Mouse (Mus musculus) myocyte (in vitro differentiated cells): ENCODE results near the gene Avpi1. TPM values are rescaled to one million over a fixed set of nuclear protein-coding genes. Genes with fewer than 3 reads are reported as not detected.

Experiments used
- H3K27me3 ChIP-seq: one replicate; pipeline ENCODE4 v1.6.1; 2011; ENCODE audit not compliant: control insufficient read depth, insufficient read depth, insufficient read length
- H3K36me3 ChIP-seq: one replicate; pipeline ENCODE4 v1.6.1; 2011; ENCODE audit not compliant: control insufficient read depth, insufficient read depth
- H3K4me2 ChIP-seq: one replicate; pipeline ENCODE4 v1.6.1; 2011; ENCODE audit warnings: low read depth, control low read depth
- H3K4me3 ChIP-seq: one replicate; pipeline ENCODE4 v1.5.1; 2011; ENCODE audit warnings: mild to moderate bottlenecking, control low read depth, moderate library complexity
- H3K79me2 ChIP-seq: one replicate; pipeline ENCODE4 v1.6.1; 2011; ENCODE audit not compliant: control insufficient read depth, insufficient read depth
- H3ac ChIP-seq: one replicate; pipeline ENCODE4 v1.6.1; 2011; ENCODE audit not compliant: control insufficient read depth, insufficient read length
- CEBPB ChIP-seq: IDR thresholded peaks from 2 replicates; pipeline ENCODE4 v1.6.1; 2011; ENCODE audit warnings: mild to moderate bottlenecking, moderate library complexity; ENCODE audit not compliant: poor library complexity, insufficient read depth, severe bottlenecking
- E2F4 ChIP-seq: IDR thresholded peaks from one replicate; pipeline ENCODE4 v1.6.1; 2011; ENCODE audit warnings: mild to moderate bottlenecking, control low read depth, moderate library complexity; ENCODE audit not compliant: insufficient read depth
- MAX ChIP-seq: IDR thresholded peaks from one replicate; pipeline ENCODE4 v1.6.1; 2011; ENCODE audit warnings: low read depth, mild to moderate bottlenecking, control low read depth
- MYOD1 ChIP-seq, 3 experiments: IDR thresholded peaks; one replicate each; pipeline ENCODE4 v1.6.1; 2011; ENCODE audit warnings: control low read depth in 2 of 3, low read depth in 2 of 3, mild to moderate bottlenecking in 2 of 3, moderate library complexity in 1 of 3; ENCODE audit not compliant: insufficient read length in 2 of 3, control insufficient read depth in 1 of 3
- MYOG ChIP-seq, 3 experiments: IDR thresholded peaks; one replicate each; pipeline ENCODE4 v1.6.1; 2011; ENCODE audit warnings: control low read depth in 2 of 3, low read depth in 2 of 3, mild to moderate bottlenecking in 2 of 3; ENCODE audit not compliant: insufficient read length in 2 of 3, control insufficient read depth in 1 of 3, insufficient read depth in 1 of 3
- POLR2A ChIP-seq: IDR thresholded peaks from one replicate; pipeline ENCODE4 v1.6.1; 2011; ENCODE audit warnings: low read depth, mild to moderate bottlenecking, control low read depth, moderate library complexity; ENCODE audit not compliant: insufficient read length
- POLR2AphosphoS2 ChIP-seq: IDR thresholded peaks from one replicate; pipeline ENCODE4 v1.6.1; 2011; ENCODE audit warnings: low read depth, control low read depth; ENCODE audit not compliant: insufficient read length
- REST ChIP-seq: IDR thresholded peaks from one replicate; pipeline ENCODE4 v1.6.1; 2011; ENCODE audit warnings: mild to moderate bottlenecking, control low read depth, moderate library complexity; ENCODE audit not compliant: insufficient read depth, insufficient read length
- SRF ChIP-seq: IDR thresholded peaks from one replicate; pipeline ENCODE4 v1.6.1; 2011; ENCODE audit warnings: low read depth; ENCODE audit not compliant: control insufficient read depth, insufficient read length
- TCF12 ChIP-seq: IDR thresholded peaks from one replicate; pipeline ENCODE4 v1.6.1; 2011; ENCODE audit warnings: mild to moderate bottlenecking, control low read depth; ENCODE audit not compliant: poor library complexity, insufficient read depth, severe bottlenecking
- TCF3 ChIP-seq: IDR thresholded peaks from one replicate; pipeline ENCODE4 v1.6.1; 2011; ENCODE audit warnings: low read depth, control low read depth; ENCODE audit not compliant: insufficient read length
- USF1 ChIP-seq: IDR thresholded peaks from one replicate; pipeline ENCODE4 v1.6.1; 2011; ENCODE audit warnings: low read depth, mild to moderate bottlenecking, control low read depth, moderate library complexity
- polyA plus RNA-seq: library from polyadenylated mRNA; unstranded; fragments of >200 nt; fragmentation: generic; extraction: Trizol; gene quantifications from one replicate; pipeline ENCODE4 v1.2.1, GENCODE M21; 2012; ENCODE audit warnings: missing spikeins

Avpi1 gene
- polyA plus RNA-seq, 1 experiment = 128 TPM

- no peaks in the 10 kb centered on the region for H3K79me2 ChIP-seq
- no peak within 1 kb of the TSS for H3K4me3 ChIP-seq
- H3ac ChIP-seq = no peak within 1 kb of the TSS
- no peaks in the 10 kb centered on the region for H3K27me3 ChIP-seq
- H3K4me2 ChIP-seq = no peak within 1 kb of the TSS
- H3K36me3 ChIP-seq = no peaks in the 10 kb centered on the region
- no peak for TF ChIP-seq REST
- TF ChIP-seq CEBPB = no peak
- TF ChIP-seq E2F4 = no peak
- TF ChIP-seq MYOD1 (IDR thresholded peaks at IDR 0.05; ENCODE audit: control insufficient read depth in 1 of 3, insufficient read length in 2 of 3, low read depth in 2 of 3) = no peak
- no peak for TF ChIP-seq POLR2AphosphoS2
- no peak for TF ChIP-seq USF1
- no peak for TF ChIP-seq SRF
- TF ChIP-seq TCF12 = no peak
- no peak for TF ChIP-seq MYOG (IDR thresholded peaks at IDR 0.05; ENCODE audit: control insufficient read depth in 1 of 3, insufficient read depth in 1 of 3, insufficient read length in 2 of 3, low read depth in 2 of 3)
- no peak for TF ChIP-seq TCF3
- no peak for TF ChIP-seq MAX
- no peak for TF ChIP-seq POLR2A
These were observed 34.9 kb upstream of the Avpi1 start, which contains the start of gene Zfyve27 for GRCm38 (mm10) chr19:42163764-42164163. Gene Zfyve27 (plus strand): TSS chr19:42163951.

DNA sequence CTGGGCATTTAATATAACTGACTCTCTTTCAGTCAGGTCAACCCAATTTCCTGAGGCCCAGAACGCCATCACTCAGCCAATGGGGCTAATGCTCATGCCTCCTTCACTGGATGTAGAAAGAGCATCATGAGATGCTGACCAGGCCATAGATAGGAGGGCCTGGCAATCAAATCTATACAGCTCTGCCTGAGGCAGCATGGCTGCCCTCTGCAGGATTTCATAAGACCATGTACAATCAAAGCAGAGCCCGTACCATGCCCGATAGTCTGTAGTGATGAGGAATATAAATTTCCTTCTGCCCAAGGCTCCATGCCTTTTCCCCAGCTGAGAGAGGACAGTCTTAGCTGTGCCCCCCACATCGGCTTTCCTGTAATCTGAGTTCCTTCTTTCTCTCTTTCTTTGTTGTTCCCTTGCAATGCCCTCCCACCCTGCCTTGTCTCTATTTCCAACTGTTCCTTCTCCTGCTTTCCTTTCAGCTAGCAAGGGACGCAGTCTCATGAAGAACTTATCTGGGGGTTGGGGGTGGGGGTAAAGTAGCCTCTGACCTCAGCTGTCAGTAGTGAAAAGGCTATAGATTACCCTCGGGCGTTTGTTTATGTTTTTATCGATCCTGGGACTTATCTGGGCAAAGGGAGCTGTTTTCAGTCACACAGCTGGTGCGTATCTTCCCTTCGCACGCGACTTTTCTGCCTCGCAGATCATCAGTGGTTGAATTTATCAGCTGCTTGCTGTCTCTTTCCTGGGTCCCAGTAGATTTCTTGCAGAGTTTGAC, 29.6 kb upstream of the Avpi1 start:
- Histone ChIP-seq H3K79me2 (no peaks in the 10 kb centered on the region), H3ac (no peak overlapping the region), H3K4me3 (no peak overlapping the region), H3K27me3 (no peaks in the 10 kb centered on the region), H3K36me3 (no peaks in the 10 kb centered on the region), H3K4me2 (no peak overlapping the region)
- TF ChIP-seq MYOG (IDR thresholded peaks at IDR 0.05; ENCODE audit: control insufficient read depth in 1 of 3, insufficient read depth in 1 of 3, insufficient read length in 2 of 3, low read depth in 2 of 3) (no peak), SRF (no peak)

DNA sequence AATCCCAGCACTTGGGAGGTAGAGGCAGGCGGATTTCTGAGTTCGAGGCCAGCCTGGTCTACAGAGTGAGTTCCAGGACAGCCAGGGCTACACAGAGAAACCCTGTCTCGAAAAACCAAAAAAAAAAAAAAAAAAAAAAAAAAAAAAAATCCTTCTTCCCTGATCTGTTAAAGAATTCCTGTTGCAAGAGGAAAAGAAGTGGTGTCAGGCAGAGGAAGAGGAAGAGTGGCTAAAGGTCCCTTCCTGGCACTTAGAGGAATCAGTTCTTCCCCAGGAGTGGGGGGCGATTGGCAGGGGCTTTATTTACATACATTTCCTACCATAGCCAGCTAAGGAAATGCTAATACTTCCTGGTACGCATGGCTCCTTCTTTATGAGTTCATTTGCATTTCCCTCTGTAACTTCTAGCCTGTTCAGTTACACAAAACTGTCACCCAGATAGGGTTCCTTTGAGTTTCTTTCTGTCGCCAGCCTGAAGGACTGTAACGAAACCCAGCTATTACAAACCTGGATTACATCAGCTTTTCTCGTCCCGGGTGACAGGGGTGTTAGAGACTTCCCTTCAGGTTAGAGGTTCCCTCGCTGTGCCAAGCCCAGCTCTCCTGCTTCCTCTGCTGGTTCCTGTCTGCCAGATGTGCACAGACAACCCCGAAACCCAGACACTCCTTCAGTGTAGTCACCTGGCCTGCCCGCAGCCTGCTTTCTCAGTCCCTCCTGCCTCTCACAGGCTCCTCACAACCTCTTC, 28.8 kb upstream of the Avpi1 start:
- no peak overlapping the region for H3K4me3 ChIP-seq
- TF ChIP-seq E2F4 = no peak
- no peak for TF ChIP-seq MYOD1 (IDR thresholded peaks at IDR 0.05; ENCODE audit: control insufficient read depth in 1 of 3, insufficient read length in 2 of 3, low read depth in 2 of 3)
- no peak overlapping the region for H3ac ChIP-seq
- no peaks in the 10 kb centered on the region for H3K36me3 ChIP-seq
- no peaks in the 10 kb centered on the region for H3K27me3 ChIP-seq
- H3K4me2 ChIP-seq = no peak overlapping the region
- no peaks in the 10 kb centered on the region for H3K79me2 ChIP-seq

DNA sequence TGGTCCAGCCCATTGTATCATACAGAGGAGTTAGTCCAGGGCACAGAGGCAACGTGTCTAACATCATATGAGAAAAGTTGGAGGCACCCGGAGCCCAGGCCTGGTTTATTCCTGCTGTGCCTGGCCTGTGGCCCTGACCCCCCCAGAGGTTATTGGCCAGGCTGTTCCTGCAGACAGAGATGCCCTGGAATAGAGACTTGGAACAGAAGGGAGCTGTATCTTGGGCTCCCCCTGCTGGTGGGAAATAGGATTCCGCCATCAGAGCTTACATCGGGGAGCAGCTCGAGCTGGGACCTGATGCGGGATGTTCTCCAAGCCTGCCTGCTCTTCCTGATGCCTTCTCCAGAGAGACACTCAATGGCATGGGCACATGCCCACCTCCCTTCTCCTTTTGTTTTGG, 23.1 kb upstream of the Avpi1 start:
- Histone ChIP-seq H3K4me2 (peak overlapping the region; percentile 7), H3ac (no peak overlapping the region), H3K4me3 (no peak overlapping the region), H3K27me3 (no peaks in the 10 kb centered on the region), H3K79me2 (peaks cover 14% of the 10 kb centered on the region), H3K36me3 (peaks cover 3% of the 10 kb centered on the region)
- TF ChIP-seq POLR2AphosphoS2 (peak; percentile 60), TCF12 (no peak)

DNA sequence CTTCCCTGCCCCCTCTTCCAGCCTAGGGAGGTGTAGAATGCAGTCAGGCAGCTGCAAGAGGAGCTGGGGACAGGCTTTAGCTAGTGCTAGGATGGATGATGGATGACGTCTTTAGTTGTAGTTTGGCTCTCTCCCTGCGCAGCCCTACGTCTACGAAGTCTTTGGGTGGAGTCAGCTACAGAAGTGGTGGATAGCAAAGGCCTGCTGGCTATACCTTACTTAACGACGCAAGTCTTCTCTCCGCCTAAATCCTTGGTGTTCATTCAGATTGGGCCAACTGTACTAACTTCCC, 19.7 kb upstream of the Avpi1 start:
- peak overlapping the region; percentile 69 for H3ac ChIP-seq
- peaks cover 14% of the 10 kb centered on the region for H3K79me2 ChIP-seq
- H3K4me2 ChIP-seq = peak overlapping the region; percentile 89
- no peaks in the 10 kb centered on the region for H3K27me3 ChIP-seq
- peak overlapping the region; percentile 74 for H3K4me3 ChIP-seq
- peak; percentile 1 for TF ChIP-seq POLR2AphosphoS2
- no peak for TF ChIP-seq MAX
- TF ChIP-seq MYOD1 (IDR thresholded peaks at IDR 0.05; ENCODE audit: control insufficient read depth in 1 of 3, insufficient read length in 2 of 3, low read depth in 2 of 3) = no peak
- peaks cover 3% of the 10 kb centered on the region for H3K36me3 ChIP-seq
